Mouse (Mus musculus): ENCODE results near the gene Lins1.
A peak's percentile ranks its signal among the peaks of the same experiment; 100 is the strongest.

Lins1 gene

GRCm38 (mm10) chr7:66689620-66690360 is at the start of gene Lins1:
Gene Lins1 (plus strand): TSS chr7:66689889.
- DNase-seq = peak; percentile 99

GRCm38 (mm10) chr7:66645736-66646135 is 44.0 kb upstream of the Lins1 start:
- DNase-seq = no peak

- no peak for DNase-seq
Observed at GRCm38 (mm10) chr7:66649181-66649580, 40.5 kb upstream of the Lins1 start.

- DNase-seq = no peak
Observed at GRCm38 (mm10) chr7:66650883-66651282, 38.8 kb upstream of the Lins1 start.

GRCm38 (mm10) chr7:66652216-66652615 is 37.5 kb upstream of the Lins1 start:
- DNase-seq = no peak

GRCm38 (mm10) chr7:66653596-66653995 is 36.1 kb upstream of the Lins1 start:
- no peak for DNase-seq

- peak; percentile 38 for DNase-seq
Observed at GRCm38 (mm10) chr7:66655471-66655870, 34.2 kb upstream of the Lins1 start.

GRCm38 (mm10) chr7:66660291-66660690 is 29.4 kb upstream of the Lins1 start:
- DNase-seq = no peak

- DNase-seq = no peak
Observed at GRCm38 (mm10) chr7:66660972-66661371, 28.7 kb upstream of the Lins1 start.

GRCm38 (mm10) chr7:66661572-66661971 is 28.1 kb upstream of the Lins1 start:
- peak; percentile 89 for DNase-seq

GRCm38 (mm10) chr7:66663548-66663947 is 26.1 kb upstream of the Lins1 start:
- DNase-seq = peak; percentile 20

GRCm38 (mm10) chr7:66667064-66667463 is 22.6 kb upstream of the Lins1 start:
- no peak for DNase-seq

- DNase-seq = no peak
Observed at GRCm38 (mm10) chr7:66675800-66676199, 13.9 kb upstream of the Lins1 start.

GRCm38 (mm10) chr7:66682119-66682863 is 7.4 kb upstream of the Lins1 start:
- no peak for DNase-seq

- no peak for DNase-seq
Observed at GRCm38 (mm10) chr7:66688721-66689120, 968 bp upstream of the Lins1 start.

GRCm38 (mm10) chr7:66689294-66689619 is 432 bp upstream of the Lins1 start, which contains the start of gene Asb7:
Gene Asb7 (minus strand): TSS chr7:66689596.
- no peak for DNase-seq

- DNase-seq = peak; percentile 17
Observed at GRCm38 (mm10) chr7:66694467-66694866, 4.8 kb downstream of the Lins1 start.

- no peak for DNase-seq
Observed at GRCm38 (mm10) chr7:66702721-66703120, 13.0 kb downstream of the Lins1 start.

- DNase-seq = no peak
Observed at GRCm38 (mm10) chr7:66704631-66705030, 14.9 kb downstream of the Lins1 start.

GRCm38 (mm10) chr7:66711166-66711565 is 21.5 kb downstream of the Lins1 start:
- DNase-seq = peak; percentile 28

GRCm38 (mm10) chr7:66724514-66724913 is 34.8 kb downstream of the Lins1 start:
- no peak for DNase-seq

GRCm38 (mm10) chr7:66724954-66725353 is 35.3 kb downstream of the Lins1 start:
- DNase-seq = no peak

- no peak for DNase-seq
Observed at GRCm38 (mm10) chr7:66728072-66728471, 38.4 kb downstream of the Lins1 start.

GRCm38 (mm10) chr7:66729232-66729631 is 39.5 kb downstream of the Lins1 start:
- DNase-seq = no peak
